Mouse (Mus musculus) erythroblast, adult 5-6 weeks (primary cell): ENCODE measurements around the gene BC051019. TPM values are rescaled to one million over a fixed set of nuclear protein-coding genes. Genes with fewer than 3 reads are reported as not detected.

Experiments
- ATAC-seq: replicated peaks from 2 replicates; pipeline ENCODE4 v1.8.0; 2016; ENCODE audit warnings: moderate number of reproducible peaks, mild to moderate bottlenecking, moderate TSS enrichment, inconsistent platforms; ENCODE audit not compliant: poor library complexity, low FRiP score, severe bottlenecking
- total RNA-seq, 2 experiments: library from RNA; stranded (forward) in 1 of 2; stranded (reverse) in 1 of 2; fragments of 150-400 nt in 1 of 2; fragments of 200-764, 138-1000 nt in 1 of 2; gene quantifications; 2 replicates each; pipeline versions ENCODE4 v1.2.3 to v1.2.4; 2015 to 2017; ENCODE audit warnings: low replicate concordance in 2 of 2

The BC051019 gene
- total RNA-seq, 2 experiments from 2014 or later, result not detected

DNA sequence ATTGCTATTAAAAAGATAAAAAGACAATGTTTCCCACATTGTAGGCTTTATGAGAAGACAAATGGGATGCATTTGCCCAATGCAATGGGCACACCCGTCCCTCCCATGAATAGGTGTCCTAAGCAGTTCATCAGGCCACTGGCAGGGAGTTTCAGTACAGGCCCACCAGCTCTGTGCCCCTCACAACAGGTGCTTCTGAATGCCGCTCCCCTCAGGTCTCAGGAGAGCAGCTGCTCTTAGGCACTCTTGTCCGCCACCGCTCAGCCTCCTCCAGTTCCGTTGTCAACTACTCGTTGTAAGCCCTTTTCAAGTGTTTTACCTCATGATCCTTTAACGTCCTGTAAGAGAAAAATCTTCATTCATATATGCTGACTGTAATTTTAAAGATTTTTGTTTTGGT, 11.5 kb downstream of the BC051019 start:
- ATAC-seq, result no peak

DNA sequence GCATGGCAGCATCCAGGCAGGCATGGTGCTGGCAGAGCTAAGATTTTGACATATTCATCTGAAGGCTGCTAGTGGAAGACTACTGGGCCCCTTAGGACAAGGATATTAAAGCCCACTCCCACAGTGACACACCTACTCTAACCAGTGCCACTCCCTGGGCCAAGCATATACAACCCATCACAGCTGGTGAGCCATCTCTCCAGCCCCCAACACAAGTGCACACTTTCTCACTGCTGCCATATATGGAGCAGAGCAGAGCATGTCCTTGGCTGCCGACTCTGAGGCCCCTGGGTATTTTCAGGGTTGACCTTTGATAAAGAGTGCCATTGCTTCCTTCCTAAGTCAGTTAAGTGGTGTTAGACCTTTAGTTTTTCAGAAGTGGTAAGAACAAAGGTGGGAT, 13.6 kb downstream of the BC051019 start:
- no peak for ATAC-seq

DNA sequence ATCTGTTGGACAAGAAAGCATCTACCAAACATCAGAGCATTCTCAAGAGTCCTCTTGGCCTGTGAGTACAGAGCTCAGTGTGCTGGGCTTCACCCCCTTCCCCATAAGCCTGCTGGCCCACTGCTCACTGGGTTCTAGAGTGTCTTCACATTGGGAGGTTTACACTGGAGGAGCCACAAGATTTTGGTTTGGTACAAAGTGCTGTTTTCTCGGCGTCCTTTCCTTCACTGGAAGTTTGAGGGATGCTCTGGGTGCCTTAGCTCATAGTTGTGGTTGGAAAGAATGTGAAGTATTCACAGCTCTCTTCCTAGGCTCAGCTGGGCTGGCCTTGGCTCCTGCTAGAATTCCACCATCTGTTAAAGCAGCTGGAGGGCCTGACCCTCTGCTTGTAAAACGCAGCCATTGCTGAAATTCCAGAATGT, 14.7 kb downstream of the BC051019 start:
- ATAC-seq, result no peak

GRCm38 (mm10) chr7:109707023-109707785, 16.4 kb downstream of the BC051019 start:
- ATAC-seq, result 0 out of 2 replicates have a peak, but pooled peaks have one; percentile 48

GRCm38 (mm10) chr7:109704461-109704860, 19.2 kb downstream of the BC051019 start:
- ATAC-seq, result 0 out of 2 replicates have a peak, but pooled peaks have one; percentile 14

GRCm38 (mm10) chr7:109704016-109704377, 19.7 kb downstream of the BC051019 start:
- ATAC-seq, result peak; percentile 52

GRCm38 (mm10) chr7:109703190-109704015, 20.2 kb downstream of the BC051019 start, which contains the start of the genes St5 and Akip1:
Gene St5 (minus strand): TSS chr7:109703605.
Gene Akip1 (plus strand): TSS chr7:109703690.
- ATAC-seq, result peak; percentile 87

- ATAC-seq, result no peak
Observed at GRCm38 (mm10) chr7:109702721-109703120, 20.9 kb downstream of the BC051019 start.

DNA sequence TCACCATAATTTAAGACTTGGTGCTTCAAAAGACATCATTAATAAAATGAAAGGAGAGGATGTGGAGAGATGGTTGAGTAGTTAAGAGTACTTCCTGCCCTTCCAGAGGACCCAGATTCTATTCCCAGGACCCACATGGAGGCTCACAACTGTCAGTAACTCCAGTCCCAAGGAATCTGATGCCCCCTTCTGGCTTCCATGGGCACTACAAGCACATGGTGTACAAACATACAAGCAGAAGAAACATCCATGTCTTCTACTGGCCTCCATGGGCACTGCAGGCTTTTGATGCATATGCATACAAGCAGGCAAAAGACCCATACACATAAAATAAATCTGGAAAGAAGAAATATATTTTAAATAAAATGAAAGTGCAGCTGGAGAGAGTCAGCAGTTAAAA, 23.4 kb downstream of the BC051019 start:
- ATAC-seq, result no peak

DNA sequence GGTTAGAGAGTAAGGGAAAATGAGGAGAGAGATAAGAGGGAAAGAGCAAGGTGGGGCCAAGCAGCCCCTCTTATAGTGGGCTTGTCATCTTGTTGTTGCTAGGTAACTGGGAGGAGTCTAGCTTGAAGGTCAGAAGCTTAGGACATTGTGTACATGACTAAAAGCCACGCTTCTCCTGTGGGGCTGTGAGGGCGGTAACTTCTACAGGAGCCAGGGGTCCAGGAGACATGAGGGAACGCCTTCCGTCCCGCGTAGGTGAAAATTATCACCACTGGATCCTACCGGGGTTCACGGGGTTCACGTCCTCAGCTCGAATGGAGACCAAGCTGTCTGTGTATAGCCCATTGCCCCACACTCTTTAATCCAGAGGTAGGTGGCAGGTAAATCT, 28.3 kb downstream of the BC051019 start:
- ATAC-seq, result no peak

GRCm38 (mm10) chr7:109694576-109695338, 28.9 kb downstream of the BC051019 start:
- no peak for ATAC-seq

GRCm38 (mm10) chr7:109690961-109691360, 32.7 kb downstream of the BC051019 start:
- no peak for ATAC-seq

GRCm38 (mm10) chr7:109690101-109690500, 33.5 kb downstream of the BC051019 start:
- no peak for ATAC-seq

DNA sequence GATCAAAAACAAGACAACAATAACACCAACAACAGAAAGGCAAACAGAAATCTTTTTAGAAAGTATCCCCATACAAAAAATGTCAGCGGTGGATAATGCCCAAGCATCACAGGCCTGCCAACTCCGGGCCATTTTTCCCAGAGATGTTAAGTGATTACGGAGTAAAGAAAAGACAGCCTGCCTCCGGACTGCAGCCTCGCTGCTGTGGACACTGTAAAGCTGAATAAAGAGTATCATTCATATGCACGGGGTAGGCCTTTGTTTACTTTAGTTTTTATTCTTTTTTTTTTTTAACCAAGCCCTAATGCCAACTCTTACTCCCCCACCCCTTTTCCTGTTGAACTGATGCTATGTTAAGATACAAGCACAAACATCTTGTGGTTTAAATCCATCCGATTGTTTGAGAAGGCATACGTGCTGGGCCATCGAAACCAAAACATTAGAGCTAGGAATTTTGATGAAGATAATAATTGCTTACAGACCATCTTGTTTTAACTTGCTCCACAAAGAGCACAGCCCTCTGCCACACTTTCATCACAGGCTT, 37.0 kb downstream of the BC051019 start:
- no peak for ATAC-seq

DNA sequence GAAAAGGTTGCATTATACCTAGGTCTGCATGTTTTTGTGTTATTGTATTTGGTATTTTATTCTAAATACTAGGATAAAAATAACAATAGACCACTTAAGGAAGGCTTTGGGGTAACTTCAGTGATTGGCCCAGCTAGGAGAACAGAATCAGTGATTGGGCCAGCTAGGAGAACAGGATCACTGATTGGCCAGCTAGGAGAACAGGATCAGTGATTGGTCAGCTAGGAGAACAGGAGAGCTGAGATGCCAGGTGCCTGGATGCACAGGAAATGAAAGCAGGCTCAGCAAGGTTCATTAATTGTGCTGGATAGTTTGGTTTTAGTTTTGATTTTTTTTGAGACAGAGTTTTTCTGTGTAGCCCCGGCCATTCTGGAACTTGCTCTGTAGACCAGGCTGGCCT, 42.8 kb downstream of the BC051019 start:
- ATAC-seq, result no peak

DNA sequence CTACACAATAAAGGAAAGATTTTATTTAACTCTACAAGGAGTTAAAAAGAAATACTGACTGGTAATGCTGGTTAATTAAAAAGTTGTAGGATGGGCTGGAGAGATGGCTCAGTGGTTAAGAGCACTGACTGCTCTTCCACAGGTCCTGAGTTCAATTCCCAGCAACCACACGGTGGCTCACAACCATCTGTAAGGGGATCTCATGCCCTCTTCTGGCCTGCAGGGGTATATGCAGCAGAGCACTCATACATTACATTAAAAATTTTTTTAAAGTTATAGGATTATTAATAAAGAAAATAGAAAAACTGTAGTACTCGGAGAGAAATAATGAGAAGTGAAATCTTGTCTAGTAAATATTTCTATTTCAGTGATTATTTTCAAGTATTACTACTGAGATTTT, 43.4 kb downstream of the BC051019 start:
- no peak for ATAC-seq

GRCm38 (mm10) chr7:109674944-109675628, 48.6 kb downstream of the BC051019 start:
- ATAC-seq, result no peak

- ATAC-seq, result no peak
Observed at GRCm38 (mm10) chr7:109671581-109672471, 51.8 kb downstream of the BC051019 start.
